8 mouse cellular contexts compared by ENCODE assay signal in genomic region chr13:84348701-84348975, GRCm38 (mm10).
DNase-seq lines count a peak whose midpoint lies in the region; ATAC-seq and TF ChIP-seq lines count a peak whose summit lies in the region.

No protein-coding gene starts in this region.

- no peaks in the 10 kb centered on the region for H3K36me3 ChIP-seq in embryonic facial prominence, embryonic 14.5 days (ENCODE audit: control insufficient read depth, insufficient read depth, low read length)

- H3K9me3 ChIP-seq in embryonic facial prominence, embryonic 14.5 days (ENCODE audit: control insufficient read depth, low read length), result no peaks in the 10 kb centered on the region

- peak overlapping the region; percentile 99 for H3K27ac ChIP-seq in layer of hippocampus, adult 2 months
- H3K27ac ChIP-seq in embryonic facial prominence, embryonic 14.5 days (replicated peaks; ENCODE audit: low read depth, low read length), result no peak overlapping the region; the same call in 1 of the 2 replicates

- H3K9ac ChIP-seq in embryonic facial prominence, embryonic 14.5 days (ENCODE audit: low read depth, low read length), result peak overlapping the region; percentile 56

- no peak for DNase-seq in layer of hippocampus, adult 2 months (ENCODE audit: low spot score in 2 of 2)
- no peak for DNase-seq in layer of hippocampus, postnatal 10 days (ENCODE audit: low spot score in 2 of 2)
- no peak for DNase-seq in embryonic facial prominence, embryonic 14.5 days (ENCODE audit: low spot score)
- DNase-seq in large intestine, adult 2 months (ENCODE audit: low read depth, low spot score), result peak; percentile 10
- peak; percentile 6 for DNase-seq in naive thymus-derived CD4-positive, alpha-beta T cell, adult 2 months (ENCODE audit: low read depth)
- DNase-seq in left cerebral cortex, adult 8-10 months (ENCODE audit: low spot score in 2 of 2), result no peak
- DNase-seq in kidney, postnatal 14 days, result no peak
- no peak for DNase-seq in natural killer cell, adult 2 months (ENCODE audit: low spot score in 2 of 2)

- WGBS in embryonic facial prominence, embryonic 14.5 days, result under 1% methylated on average over 9 of the region's 9 CpGs
- 1% methylated on average over 9 of the region's 9 CpGs for WGBS in large intestine, adult 2 months

- H3K4me1 ChIP-seq in embryonic facial prominence, embryonic 14.5 days (ENCODE audit: control insufficient read depth, insufficient read depth, low read length), result peaks cover 3% of the 10 kb centered on the region

- 0 out of 2 replicates have a peak, but pooled peaks have one; percentile 0 for ATAC-seq in embryonic facial prominence, embryonic 14.5 days (ENCODE audit: low read depth)

- H3K4me2 ChIP-seq in embryonic facial prominence, embryonic 14.5 days (ENCODE audit: low read depth, low read length), result peak overlapping the region; percentile 86

- peak overlapping the region; percentile 67 for H3K4me3 ChIP-seq in layer of hippocampus, adult 2 months
- peak overlapping the region; percentile 31 for H3K4me3 ChIP-seq in embryonic facial prominence, embryonic 14.5 days (ENCODE audit: low read depth, low read length)

- H3K27me3 ChIP-seq in embryonic facial prominence, embryonic 14.5 days (replicated peaks; ENCODE audit: control insufficient read depth, insufficient read depth, low read length), result peaks cover 46% of the 10 kb centered on the region

- TF ChIP-seq CTCF in layer of hippocampus, adult 2 months (conservative IDR thresholded peaks at IDR 0.05), result no peak

Comparison
In these comparisons a context has a peak if more than half of its experiments do, and no peak if none do; other contexts are left out.
1. DNase-seq: peak in large intestine, adult 2 months (single experiment) and naive thymus-derived CD4-positive, alpha-beta T cell, adult 2 months (single experiment); none in layer of hippocampus, adult 2 months (0 of 2), layer of hippocampus, postnatal 10 days (0 of 2), embryonic facial prominence, embryonic 14.5 days (single experiment), left cerebral cortex, adult 8-10 months (0 of 2), kidney, postnatal 14 days (single experiment) and natural killer cell, adult 2 months (0 of 2).